Mouse (Mus musculus): ENCODE measurements around the gene Hist4h4. TPM values are rescaled to one million over a fixed set of nuclear protein-coding genes. Genes with fewer than 3 reads are reported as not detected.

Hist4h4 gene
- total RNA-seq, 2 experiments from 2014 or later: 7.8 to 10.6 TPM

DNA sequence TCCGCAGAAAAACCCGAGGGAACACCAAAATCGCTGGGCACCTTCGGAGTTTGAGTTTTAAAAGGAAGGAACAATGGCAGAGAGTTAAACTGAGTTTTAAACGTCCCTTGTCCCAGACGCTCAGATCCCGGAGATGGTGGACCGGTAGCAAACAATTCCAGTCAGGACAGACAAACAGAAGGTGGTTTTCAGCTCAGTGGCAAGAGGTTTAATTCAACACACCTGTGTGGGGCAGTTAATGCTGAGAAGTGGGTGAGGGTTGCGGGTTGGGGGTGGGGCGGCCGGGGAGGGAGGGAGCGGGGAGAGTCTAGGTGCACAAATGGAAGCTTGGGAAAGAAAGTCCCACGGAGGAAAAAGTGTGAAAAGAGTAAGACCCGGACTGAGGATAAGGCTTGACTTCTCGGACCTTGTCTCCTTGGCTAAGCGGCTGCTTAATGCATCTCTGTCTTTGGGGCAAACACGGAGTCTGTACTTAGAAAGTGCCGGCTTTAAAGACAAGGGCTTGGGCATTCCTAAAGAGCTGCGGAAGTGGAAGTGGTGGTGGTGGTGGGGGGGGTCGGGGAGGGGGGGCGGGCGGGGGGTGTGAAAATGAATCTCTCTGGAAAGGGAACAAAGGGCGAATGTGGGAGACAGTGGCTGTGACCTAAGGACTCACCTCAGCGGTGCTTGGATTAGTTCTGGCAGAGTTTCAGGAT is 10.2 kb downstream of the Hist4h4 start:
- intact Hi-C loops (cut with DNase I): no loop called here
- DNase-seq (ENCODE audit: low spot score in 2 of 2): no peak

DNA sequence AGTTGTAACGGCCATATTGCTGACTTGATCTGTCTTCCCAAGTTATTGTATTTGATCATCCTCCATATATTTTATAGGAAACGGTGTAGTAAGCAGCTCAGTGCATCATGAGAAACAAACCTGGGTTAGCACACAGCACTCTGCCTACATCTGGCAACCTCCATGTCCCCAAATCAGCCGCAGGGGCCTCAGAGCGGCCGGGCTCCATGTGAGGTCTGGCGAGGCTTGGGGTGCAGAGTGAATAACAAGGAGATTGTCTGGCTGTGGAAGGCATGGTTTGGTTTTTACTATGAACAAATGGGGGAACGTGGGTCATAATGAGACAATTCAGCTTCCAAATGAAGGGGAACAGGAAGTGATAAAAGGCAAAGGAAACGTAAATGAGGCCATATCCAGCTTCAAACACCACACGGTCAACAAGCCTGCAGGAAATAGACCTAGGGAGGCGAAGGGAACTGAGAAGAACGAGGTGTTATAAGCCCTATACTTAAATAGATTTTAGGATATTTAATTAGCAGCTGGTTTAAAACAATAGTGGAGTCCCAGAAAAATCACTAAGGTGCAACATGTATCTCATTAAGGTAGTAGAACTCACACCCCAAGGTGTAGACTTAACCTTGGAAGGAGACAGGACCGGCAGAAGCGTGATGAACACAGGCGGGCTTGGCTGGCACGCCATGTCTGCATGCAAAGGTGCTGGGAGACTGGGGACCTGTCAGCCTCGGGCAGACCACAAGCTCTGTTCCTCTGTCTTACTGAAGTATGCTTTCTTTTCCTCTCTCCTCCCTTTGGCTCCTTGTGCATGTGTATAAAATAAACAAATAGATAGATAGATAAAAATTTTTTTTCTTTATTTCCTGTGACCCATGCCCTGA is 11.1 kb downstream of the Hist4h4 start:
- intact Hi-C loops (cut with DNase I): no loop called here
- DNase-seq (ENCODE audit: low spot score in 2 of 2): no peak

DNA sequence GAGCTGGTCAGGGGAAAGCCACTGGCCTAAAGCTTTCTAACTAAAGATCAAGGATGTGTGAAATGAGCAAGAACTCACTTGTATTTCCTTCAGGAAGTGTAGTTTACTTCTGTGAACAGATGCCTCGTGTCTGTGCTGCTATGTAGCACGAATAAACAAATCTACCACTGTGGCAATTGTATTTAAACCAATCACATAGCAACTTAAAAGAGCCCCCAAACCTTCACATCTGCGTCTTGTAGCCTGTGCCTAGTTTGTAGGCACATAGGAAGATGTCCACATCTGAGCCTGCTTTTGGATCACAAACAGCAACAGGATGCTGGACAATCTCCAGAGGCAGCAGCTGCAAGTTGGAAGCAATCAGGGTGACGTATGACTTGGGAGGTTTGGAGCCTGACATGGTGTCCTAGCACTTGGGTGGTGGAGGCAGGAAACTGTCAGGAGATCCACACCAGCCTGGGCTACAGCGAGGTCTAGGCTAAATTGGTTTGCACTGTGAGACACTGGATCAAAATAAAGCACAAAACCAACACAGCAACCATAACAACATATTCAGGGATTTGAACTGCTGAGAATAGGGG is 14.7 kb downstream of the Hist4h4 start:
- no peak for DNase-seq (ENCODE audit: low spot score in 2 of 2)
- intact Hi-C loops (cut with DNase I): no loop called here

DNA sequence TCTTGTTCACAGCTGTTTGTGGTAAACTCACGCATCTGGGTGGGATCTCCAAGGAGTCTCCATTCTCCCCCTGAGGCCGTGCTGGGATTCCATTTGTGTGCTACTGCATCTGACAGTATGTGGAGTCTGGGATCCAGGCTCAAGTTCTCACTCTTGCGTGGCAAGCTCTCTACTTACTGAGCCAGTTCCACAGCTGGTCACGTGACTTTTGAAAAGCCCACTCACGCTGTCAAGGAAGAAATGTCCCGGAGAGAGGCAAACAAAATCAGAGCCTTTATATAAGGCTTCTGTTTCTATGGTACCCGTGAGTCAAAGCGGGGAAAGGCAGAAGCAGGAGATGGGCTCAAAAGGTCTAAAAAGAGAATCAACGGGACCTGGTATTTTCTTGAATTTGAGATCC is 21.5 kb downstream of the Hist4h4 start:
- intact Hi-C loops (cut with DNase I): no loop called here
- DNase-seq (ENCODE audit: low spot score in 2 of 2): peak; percentile 30 to 67

DNA sequence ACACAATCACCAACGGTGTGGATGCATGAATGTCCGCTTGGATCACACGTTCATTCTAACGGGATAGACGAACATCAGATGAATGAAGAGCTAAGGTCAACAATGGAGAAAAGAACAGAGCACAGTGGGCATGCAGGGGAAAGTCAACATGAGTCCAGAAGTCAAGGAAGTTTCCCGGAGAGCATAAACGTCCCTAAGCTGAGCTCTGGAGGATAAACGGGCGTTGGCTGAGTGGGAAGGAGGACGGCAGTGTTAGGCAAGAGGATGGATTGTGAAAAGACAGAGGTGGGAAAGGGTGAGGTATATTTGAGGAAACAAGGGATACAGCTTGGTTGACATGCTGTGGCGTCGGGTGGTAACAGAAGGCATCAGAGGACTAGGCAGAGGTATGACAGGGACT is 22.1 kb downstream of the Hist4h4 start:
- no peak for DNase-seq (ENCODE audit: low spot score in 2 of 2)
- intact Hi-C loops (cut with DNase I): no loop called here

DNA sequence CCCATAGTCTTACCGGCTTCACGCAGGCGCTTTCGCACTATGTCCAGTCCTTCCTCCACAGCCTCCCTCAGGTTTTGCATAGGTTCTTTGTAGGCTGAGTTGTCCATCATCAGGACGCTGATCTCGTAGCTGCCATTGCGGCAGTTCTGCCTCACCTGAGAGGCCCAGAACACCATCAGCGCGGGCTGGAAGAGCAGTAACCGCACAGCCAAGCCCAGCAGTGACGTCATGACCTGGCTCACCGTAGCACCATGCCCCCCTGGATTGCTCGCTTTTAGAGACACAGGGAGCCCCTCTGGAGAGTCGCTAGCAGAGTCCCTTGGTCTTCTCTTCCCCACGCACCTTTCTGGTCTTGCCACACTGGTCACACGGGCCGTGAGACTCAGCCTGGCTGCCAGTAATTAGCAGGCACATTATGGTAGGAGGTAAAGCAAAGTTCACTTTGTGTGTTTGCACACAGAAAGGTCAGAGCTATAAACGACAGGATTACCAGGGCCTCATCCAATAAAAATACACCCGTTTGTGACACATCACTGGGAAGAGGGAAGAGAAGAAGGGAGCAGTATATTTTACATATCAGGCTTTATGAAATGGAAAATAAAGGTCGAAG is 22.7 kb downstream of the Hist4h4 start, which contains the start of gene Gucy2c:
Gene Gucy2c (minus strand): TSS at position 389 of the 610 bp plus-strand sequence.
- no peak for DNase-seq (ENCODE audit: low spot score in 2 of 2)
- intact Hi-C loops (cut with DNase I): no loop called here

DNA sequence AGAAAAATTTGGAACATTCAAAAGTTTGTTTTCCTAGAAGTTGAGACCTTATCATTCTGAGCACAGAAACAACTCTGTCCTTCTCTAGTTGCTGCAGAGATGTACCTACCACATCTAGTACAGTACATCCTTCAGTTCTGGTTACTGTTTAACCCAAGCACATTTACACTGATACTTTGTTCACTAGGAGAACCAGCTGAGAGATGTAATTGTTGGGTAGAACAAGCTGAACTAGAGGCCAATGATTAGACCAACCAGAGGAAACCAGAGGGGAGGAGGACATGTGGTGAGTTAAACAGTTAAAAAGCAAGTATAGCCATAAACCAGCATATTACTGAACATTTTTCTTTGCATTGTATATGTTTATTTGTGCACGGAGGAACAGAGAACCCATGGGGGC is 27.8 kb downstream of the Hist4h4 start:
- no peak for DNase-seq (ENCODE audit: low spot score in 2 of 2)
- intact Hi-C loops (cut with DNase I): no loop called here

DNA sequence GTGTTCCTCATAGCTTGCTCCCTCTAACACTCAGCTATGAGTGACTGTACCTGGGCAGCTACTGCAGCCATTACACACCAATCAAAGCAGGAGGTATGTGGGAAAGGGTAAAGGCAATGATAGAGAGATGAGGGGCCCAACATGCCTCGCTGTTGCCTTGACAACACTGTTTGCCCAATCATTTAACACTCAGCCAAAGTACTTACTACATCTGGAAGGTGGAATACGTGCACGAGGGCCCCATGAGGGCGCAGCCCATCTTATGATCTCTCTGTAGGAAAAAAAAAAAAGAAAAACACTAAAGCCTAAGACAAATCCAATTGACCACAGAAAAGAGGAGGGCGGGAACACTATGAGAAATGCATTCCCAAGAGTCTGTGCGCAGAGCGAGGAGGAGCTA is 34.4 kb downstream of the Hist4h4 start:
- no peak for DNase-seq (ENCODE audit: low spot score in 2 of 2)
- intact Hi-C loops (cut with DNase I): no loop called here

DNA sequence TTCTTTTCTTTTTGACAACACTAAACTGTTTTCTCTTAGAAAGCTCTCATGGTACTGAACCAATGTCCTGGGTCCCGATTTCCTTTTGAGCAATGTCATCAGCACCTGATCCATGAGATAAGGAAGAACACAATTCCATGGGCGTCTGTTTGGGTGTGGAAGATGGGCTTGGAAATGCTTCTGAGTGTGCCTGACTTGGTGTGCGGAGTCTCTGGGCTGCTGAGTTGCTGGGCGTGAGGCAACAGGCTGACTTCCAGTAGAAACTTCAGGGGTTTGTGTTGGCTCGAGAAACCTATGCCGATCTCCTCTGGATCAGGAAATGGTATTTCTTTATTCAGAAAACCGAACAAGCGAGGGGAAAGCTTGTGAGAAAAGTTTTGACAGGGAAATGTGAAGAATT is 35.1 kb downstream of the Hist4h4 start:
- DNase-seq (ENCODE audit: low spot score in 2 of 2): no peak
- intact Hi-C loops (cut with DNase I): no loop called here

DNA sequence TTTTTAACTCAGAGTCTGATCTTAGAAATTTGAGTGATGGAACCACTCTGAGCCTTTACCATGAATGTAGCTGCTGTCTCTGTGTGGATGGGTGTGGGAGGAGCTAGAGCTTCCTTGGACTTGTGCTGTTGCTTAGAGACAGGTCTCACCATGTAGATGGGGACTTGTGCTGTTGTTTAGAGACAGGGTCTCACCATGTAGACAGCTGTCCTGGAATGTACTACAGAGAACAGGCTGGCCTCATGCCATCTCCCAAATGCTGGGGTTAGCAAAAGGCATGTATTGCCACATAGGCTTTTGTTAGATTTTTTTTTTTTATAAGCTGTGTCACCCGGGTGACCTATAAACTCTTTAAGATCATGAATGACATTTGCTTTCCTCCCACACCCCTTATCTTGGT is 40.3 kb downstream of the Hist4h4 start:
- DNase-seq (ENCODE audit: low spot score in 2 of 2): peak in 1 of 2 experiments; percentile 20
- intact Hi-C loops (cut with DNase I): no loop called here

Small RNAs within 50 kb of the gene (microRNA-seq; reads per million reads assigned to microRNA genes)
- gene Gm44364: 0 reads per million in 2 experiments

Other genes starting within 250 kb of the Hist4h4 start
- under 1 TPM; 0.16 to 0.30 TPM for gene Plbd1, start 142.5 kb downstream of the Hist4h4 start, total RNA-seq (2021)
- gene Gucy2c, start 22.6 kb downstream of the Hist4h4 start, total RNA-seq (2021): under 1 TPM; 0.21 to 0.41 TPM
- 10 to 100 TPM; 56.9 to 66.7 TPM for gene H2afj, start 3.8 kb upstream of the Hist4h4 start, total RNA-seq (2021)
- gene BC049715, start 23.2 kb upstream of the Hist4h4 start, total RNA-seq (2021): 1 to 10 TPM; 1.9 to 2.8 TPM
- 100 to 1,000 TPM; 124 to 125 TPM for gene Wbp11, start 23.8 kb upstream of the Hist4h4 start, total RNA-seq (2021)
- 1 to 10 TPM; 4.4 to 5.0 TPM for gene Smco3, start 31.0 kb upstream of the Hist4h4 start, total RNA-seq (2021)
- gene Art4, start 53.3 kb upstream of the Hist4h4 start, total RNA-seq (2021): under 1 TPM in 1 of 2 experiments, not detected in 1; 0.14 TPM
- 10 to 100 TPM; 43.5 to 46.0 TPM for gene Mgp, start 71.4 kb upstream of the Hist4h4 start, total RNA-seq (2021)
- gene Erp27, start 117.8 kb upstream of the Hist4h4 start, total RNA-seq (2021): not detected
- gene Pde6h, start 119.4 kb upstream of the Hist4h4 start, total RNA-seq (2021): 1 to 10 TPM in 1 of 2 experiments, under 1 TPM in 1; 0.41 to 1.5 TPM
- 10 to 100 TPM; 10.6 to 14.2 TPM for gene Arhgdib, start 137.5 kb upstream of the Hist4h4 start, total RNA-seq (2021)